Mouse (Mus musculus): ENCODE data around the gene Ccdc136.

- no peak for TF ChIP-seq EP300 (IDR thresholded peaks at IDR 0.05; ENCODE audit: low read depth)
- no peak for TF ChIP-seq CTCF (IDR thresholded peaks at IDR 0.05; ENCODE audit: low read depth)
Observed at GRCm38 (mm10) chr6:29415446-29415845, 19.3 kb downstream of the Ccdc136 start.

All from liver, embryonic 14.5 days (tissue).